Mouse (Mus musculus): Measurements from ENCODE around the gene Nsf.

Gene Nsf

GRCm38 (mm10) chr11:103773387-103774227 is 180.2 kb downstream of the Nsf start, which contains the start of gene Wnt3:
TSS of gene Wnt3 (plus strand) at chr11:103774150.
- DNase-seq (ENCODE audit: low read depth, low spot score) = no peak

GRCm38 (mm10) chr11:103772505-103773386 is 181.1 kb downstream of the Nsf start:
- DNase-seq (ENCODE audit: low read depth, low spot score) = no peak

All from skeletal muscle tissue, adult 2 months (tissue).